Mouse (Mus musculus) spleen, adult 2 months (tissue): ENCODE data around the gene Ppard.

Experiments
- CTCF ChIP-seq: fragments of 200-500 bp; IDR thresholded peaks from 2 replicates; pipeline ENCODE4 v1.5.1; 2011; ENCODE audit warnings: mild to moderate bottlenecking, inconsistent platforms; ENCODE audit not compliant: insufficient read depth, insufficient read length, insufficient replicate concordance; ENCODE audit errors: extremely low read depth
- POLR2A ChIP-seq: fragments of 200-500 bp; IDR thresholded peaks from 2 replicates; pipeline ENCODE4 v1.6.1; 2011; ENCODE audit warnings: low read depth, low read length, inconsistent platforms

DNA sequence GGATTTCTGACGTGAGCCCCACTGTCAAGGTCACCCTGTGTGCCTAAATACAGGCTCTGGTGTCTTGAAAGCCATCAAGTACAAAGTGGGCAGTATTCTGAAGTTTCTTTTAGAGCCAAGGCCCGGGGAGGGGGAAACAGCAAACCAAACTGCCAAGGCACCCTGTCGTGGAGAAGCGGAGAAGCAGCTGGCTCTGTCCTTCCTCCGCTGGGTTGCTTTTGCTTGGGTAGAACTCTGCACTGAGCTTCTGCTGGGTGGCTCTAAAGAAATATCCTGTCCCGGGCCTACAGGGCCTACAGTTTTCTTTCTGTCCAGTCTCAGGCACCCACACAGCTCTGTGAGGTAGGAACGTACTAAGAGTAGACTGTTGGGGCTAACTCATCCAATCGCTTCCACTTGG is 25.4 kb upstream of the Ppard start:
- TF ChIP-seq CTCF (no peak), POLR2A (no peak)
